Mouse (Mus musculus): ENCODE measurements around the gene Ttll13.

DNA sequence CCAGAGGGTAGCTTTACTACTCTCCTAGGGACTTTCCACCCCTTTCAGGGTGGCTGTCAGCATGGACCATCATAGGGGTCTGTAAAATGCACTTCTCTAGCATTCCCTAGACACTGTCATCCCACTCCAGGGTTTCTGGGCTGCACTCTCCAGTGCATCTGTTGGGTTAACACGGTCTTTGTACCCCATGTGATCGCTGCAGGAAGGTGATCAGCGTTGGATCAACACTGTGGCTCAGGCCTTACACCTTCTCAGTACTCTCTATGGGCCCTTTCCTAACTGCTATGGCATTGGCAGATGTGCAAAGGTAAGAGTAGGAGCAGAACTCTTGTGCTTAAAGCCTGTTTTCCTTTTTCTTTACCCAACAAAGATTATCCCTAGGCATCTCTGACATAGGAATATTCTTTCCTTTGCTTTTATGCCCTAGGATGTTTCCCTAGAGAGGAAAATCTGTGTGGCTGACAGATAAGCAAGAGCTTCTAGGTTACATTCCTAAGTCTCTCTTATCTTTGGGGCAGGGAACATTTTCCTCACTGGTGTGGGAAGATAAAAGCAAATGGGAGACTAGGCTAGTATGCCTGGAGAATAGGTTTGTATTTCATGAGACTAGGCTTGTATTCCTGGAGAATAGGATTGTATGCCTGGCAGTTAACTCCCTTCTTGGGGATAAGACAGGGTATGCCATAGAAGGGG is 37.2 kb downstream of the Ttll13 start:
- TF ChIP-seq CTCF (IDR thresholded peaks at IDR 0.05) = no peak
- no peak for TF ChIP-seq EP300 (IDR thresholded peaks at IDR 0.05)

All from lung, postnatal 0 days (tissue).